Mouse (Mus musculus): ENCODE results near the gene Lin7a.

DNA sequence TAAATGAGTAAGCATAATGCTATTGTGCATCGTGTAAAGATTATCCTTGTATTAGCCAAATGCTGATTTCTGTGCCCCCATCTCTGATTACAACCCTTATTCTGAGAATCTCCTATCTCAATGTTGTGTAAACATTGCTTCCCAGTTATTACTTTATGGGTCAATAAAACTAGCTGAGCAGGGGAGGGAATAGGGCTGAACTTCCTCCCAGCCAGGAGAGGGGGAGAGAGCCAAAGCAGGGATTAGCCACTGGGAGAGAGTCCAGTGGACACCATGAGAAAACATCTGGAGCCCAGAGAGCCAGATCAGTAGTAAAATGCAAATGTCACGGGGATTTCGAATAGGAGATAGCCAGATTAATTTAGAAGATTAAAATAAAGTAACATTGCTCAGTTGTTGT is 82.0 kb downstream of the Lin7a start:
- no peak for TF ChIP-seq CTCF (IDR thresholded peaks at IDR 0.05; ENCODE audit: insufficient read depth, low read length)
- TF ChIP-seq POLR2A (IDR thresholded peaks at IDR 0.05; ENCODE audit: borderline replicate concordance, extremely low read depth, low read depth, low read length): no peak

Measured in lung, adult 2 months (tissue).